Mouse (Mus musculus) yolk sac, embryonic 10.5 days (tissue): ENCODE measurements around the gene Rad54l2.

Source experiments
- DNase-seq: peaks from one replicate; pipeline ENCODE4 v3.0.0-alpha.2; 2017; ENCODE audit warnings: low spot score

The Rad54l2 gene

DNA sequence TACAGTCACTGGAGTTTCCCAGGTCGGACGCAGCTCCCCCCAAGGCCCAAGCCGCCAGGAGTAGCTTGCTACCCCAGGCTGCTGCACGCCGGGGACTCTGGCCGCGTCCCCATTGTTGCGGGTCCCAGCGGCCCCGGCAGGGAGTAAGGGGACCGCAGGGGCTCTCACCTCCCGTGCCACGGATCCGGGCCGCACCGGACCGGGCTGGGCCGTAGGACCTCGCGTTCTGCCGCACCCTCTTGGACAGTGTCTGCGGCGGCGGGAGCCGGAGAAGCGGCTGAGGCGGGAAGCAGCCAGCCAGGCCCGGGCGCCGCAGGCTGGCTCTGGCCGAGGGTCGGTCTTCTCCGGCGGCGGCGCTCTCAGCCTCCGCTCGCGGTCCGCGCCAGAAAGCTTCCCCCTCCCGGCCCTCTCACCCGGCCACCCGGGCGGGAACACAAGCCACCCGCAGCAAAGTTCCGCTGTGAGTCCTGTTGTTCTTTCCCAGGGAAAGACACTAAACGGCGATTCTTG, at the start of gene Rad54l2:
TSS of gene Rad54l2 (minus strand) at position 383 of the 510 bp plus-strand sequence.
- DNase-seq = peak; percentile 88

DNA sequence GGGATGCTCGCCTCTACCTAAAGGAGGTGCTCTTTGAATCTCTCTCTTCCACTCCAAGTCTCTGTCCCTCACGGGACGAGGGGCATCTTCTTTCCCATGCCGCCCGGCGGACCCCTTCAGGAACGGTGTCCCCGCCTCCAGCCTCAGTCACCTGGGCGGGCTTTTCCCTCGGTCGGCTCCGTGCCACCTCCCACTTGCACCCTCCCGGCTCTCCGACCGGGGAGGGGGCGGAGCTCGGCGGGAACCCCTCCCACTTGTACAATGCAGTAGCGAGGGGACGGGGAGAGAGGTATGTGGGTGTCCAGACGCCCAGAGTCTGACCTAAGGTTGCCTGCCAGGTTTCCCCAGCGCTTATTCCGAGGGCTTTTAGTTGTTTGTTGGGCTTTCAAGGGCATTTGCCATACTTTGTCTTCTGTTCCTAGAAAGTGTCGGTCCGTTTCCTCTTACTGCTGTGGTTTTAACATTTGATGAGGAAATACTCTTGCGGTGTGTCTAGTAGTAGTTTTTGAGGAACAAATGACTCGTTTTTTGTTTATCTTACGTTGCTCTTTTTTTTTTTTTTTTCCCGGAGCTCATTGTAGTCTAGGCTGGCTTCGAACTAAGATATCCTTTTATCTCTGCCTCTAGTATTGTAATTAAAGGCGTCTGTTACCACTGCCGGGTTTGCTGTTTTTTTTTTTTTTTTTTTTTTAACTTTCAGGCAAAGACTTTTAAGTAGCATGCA, 33.5 kb upstream of the Rad54l2 start:
- DNase-seq = peak; percentile 93

DNA sequence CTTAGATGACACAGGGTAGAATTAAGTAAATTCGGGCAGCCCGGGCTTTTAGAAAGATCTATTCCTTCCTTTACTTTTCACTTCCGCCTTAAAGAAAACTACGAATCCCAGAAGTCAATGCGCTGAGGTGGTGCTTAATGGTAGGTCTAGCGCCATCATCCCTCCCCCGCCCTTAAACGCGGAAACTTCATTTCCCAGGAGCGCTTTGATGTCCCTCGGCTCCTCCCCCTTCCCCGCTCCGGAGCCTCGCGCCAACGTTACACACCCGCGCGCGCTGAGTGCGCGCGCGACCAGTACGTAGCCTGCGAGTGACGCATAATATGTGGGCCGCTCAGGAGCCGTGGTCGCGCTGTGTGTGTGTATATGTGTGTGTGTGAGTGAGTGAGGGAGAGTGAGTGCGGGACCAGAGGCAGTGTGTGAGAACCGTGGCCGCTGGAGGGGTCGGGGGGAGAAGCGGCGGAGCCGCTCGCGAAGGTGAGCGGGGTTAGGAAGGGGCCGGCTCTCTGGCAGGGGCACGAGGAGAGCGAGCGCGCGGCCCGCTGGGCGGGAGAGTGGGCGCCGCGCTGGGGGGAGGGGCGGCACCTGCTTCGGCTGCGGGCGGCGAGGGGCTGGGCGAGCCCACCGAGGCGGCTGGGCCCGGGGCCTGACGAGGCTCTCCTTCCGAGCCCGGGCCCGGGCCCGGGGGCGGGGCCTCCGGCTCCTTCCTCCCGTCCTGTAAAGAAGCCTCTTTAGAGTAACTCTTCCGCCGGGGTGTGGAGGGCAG, 32.8 kb upstream of the Rad54l2 start, which contains the start of gene Dcaf1:
TSS of gene Dcaf1 (plus strand) at position 257 of the 763 bp plus-strand sequence.
- peak; percentile 96 for DNase-seq

DNA sequence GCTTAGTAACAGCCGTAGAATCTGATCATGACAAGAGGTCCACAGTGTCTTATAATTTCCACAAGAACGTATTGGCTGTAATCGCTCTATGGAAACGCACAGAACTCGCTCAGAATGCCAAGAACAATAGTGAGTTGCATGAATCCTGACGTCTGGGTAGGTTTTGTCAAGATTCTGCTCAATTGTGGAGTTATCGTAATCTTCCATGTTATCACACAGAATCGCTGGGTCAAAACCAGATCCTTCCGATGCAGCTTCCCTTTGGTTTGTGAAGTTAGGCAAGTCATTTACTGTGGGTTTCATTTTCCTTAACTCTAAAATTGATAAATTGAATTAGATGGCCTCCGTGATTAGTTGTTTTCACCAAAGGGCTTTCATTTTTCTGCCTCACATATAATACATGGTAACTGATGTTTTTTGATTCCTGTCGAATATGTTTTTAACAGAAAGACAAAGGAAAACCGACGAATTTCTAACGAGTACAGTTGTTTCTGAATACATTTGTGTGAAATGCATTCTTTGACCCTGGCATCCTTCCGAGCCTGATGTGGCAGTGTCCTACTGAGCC, 32.1 kb upstream of the Rad54l2 start:
- DNase-seq = peak; percentile 8

DNA sequence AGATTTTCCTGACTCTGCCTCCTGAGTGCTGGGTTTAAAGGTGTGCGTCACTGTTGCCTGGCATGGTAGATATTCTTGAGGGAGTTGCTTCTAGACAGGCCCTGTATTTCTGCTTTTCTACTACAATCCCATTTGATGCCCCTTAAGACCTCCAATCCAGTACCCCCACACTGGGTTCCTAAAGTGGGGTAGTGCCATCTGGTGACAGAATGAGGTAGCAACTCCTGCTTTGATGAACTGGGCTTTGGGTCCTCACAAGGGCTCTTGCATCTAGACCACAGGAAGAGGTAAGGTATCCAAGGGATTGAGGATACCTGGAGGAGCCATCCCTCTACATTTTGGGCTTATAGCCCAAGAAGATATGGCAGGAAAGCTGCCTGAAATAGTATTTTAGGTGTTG, 30.2 kb upstream of the Rad54l2 start:
- DNase-seq = no peak

DNA sequence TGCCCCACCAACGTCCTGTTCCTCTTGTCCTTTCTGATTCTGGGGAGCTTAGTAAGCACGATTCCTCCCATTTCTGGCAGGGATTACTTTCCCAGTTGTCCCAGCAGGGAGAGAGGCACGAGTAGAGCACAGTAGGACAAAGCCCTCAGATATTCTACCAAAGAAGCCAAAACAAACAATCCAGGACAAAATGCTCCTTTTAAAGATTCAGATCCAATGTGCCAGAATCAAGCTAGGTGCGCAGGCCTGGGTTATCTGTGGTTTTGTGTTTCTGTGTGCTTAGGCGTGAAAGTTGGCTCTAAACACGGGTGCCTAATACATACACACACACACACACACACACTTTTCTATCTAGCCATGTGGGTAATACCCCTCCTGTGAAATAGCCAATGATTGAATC, 29.2 kb upstream of the Rad54l2 start:
- no peak for DNase-seq

DNA sequence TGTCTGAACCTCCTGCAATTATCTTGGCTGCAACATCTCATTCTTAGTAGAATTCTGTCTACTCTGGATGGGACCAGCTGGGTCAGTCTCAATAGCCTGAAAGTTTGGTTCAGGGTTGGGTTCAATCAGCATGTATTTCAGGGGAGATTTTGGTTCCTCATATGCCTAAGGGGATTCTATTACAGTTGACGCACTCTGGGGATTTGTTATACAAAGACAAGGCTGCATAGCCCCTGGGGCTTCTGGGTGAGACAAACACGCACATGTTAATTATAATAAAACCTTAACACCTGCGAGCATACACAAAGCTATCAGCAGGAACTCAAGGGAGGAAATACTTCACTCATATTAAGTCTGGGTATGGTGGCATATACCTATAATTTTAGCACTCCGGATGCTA, 17.5 kb upstream of the Rad54l2 start:
- no peak for DNase-seq

DNA sequence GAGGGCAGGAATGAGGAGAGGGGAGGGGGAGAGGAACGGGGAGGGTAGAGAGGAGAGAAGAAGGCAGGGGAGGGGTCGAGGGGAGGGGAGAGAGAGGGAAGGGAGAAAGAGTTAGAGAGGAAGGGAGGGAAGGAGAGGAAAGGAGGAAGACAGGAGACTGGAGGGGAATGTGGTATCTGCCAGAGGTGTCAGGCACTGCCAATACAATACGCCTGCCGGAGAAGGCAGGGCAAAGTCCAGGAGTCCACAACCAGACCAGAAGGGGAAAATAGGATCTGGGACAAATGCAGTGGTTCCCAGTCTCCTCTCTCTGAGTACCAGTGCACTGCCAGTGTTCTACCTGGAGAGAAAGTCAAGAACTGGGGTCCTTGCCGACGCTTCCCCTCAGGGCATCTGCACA, 1.8 kb upstream of the Rad54l2 start:
- peak; percentile 38 for DNase-seq

DNA sequence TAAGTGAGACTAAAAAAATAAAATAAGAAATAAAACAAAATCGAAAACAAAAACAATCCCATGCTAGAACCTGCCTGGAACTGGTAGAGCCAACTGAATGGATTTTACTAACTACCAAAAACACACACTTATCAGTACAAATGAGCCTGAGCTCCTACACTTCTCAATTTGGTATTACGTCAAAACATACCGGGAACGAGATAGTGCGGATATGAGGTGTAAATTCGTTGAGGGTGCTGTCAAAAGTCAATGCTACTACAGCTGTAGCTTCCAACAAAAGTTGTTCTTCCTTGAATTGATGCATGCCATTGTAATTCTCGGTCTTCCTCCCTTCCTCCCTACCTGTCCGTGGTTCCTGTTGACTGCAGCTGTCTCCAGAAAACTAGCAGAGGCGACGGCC, 369 bp upstream of the Rad54l2 start:
- DNase-seq = no peak

DNA sequence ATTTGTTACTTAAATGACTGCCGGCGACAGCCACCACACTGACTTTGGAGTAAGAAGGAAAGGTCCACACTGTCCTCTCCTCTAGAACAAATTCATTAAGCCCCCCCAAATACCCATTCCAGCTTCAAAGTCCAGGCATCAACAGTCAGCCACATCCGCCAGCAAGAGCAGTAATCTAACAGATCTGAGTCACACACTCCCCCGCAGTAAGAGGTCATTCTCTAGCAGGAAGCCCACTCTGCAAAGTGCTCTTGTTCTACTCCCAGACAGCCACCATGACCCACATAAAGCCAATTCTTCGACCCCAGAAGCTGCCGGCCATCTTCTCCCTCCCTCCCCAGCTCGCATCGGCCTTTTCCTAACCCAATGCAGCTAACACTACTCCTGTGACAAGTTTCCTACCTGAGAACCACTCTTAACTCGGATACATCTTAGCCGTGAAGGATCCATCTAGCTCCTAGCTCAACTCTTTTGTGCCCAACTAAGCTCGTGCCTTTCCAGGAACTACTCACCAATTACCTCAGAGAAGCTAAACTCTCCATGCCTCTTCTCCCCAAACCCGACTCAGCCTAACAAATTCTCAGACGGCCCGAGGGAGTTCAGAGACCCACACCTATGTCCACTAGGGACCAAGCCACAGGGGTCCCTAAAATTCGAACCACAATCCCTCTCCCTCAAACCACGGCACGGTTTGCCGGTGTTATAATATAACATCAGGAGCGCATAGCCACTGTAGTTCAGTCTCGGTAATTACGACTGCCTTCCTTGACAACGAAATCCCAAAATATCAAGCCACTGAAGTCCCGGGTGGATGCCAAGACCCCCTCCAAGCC, 799 bp downstream of the Rad54l2 start:
- DNase-seq = peak; percentile 33

DNA sequence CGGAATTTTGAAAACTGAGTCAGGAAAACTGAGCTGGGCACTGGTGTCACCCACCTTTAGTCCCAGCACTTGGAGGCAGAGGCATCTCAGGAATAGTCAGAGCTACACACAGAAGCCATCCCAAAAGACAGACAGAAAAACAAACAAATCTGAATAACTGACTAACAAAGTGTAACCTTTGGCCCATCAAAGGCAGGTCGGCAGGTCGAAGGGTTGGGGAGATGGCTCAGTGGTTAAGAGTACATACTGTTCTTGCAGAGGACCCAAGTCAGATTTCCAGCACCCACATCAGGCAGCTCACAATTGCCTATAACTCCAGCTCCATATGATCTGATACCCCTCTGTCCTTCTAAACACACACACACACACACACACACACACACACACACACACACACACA, 3.8 kb downstream of the Rad54l2 start:
- no peak for DNase-seq

DNA sequence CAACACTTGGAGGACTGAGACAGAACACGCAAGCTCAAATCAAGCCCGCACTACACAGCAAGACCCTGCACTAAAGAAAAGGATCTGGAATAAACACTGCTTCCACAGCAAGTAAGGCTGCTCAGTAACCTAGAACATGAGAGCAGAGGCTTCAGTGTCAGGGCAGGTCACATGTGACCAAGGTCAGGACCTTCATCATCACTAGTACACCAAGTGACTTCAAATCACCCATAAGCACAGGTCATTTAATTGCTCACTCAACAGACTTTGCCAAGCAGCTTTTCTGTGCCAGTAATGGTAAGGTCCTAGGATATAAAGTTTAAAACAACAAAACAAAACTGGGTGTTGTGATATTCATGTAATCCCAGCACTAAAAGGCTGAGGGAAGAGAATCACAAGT, 5.4 kb downstream of the Rad54l2 start:
- no peak for DNase-seq

DNA sequence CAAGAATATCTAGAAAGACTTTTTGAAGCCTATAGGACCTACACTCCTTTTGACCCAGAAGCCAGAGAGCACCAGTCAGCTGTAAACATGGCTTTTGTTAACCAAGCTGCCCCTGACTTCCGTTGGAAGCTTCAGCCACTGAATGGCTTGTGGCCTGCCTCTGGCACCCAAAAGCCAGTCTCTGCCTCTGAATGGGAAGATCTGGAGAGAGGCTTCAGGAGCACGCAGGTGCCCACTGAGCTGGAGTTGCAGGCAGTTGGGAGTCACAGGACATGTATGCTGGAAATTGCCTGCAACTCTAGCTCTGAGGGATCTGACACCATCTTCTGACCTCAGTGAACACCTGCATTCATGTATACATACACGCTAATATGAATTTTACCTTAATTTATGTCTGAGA, 8.9 kb downstream of the Rad54l2 start:
- no peak for DNase-seq

DNA sequence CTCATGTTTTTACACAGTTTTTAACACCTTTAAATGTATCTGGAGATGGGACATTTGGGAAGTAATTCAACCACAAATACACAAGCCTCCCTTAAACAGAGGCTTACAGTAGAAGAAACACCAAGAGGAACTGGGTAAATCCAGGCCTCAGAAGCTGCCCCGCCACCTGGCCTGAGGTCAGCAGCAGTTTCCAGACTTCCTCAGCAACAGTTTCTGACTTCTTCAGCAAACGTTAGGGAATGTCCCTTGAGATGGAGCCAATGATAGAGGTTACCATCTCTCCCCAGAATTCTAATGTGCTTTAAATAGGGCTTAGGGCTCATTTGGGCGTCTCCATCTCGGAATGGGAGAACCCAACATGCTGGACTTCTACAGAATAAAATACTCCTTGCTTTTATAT, 10.7 kb downstream of the Rad54l2 start:
- no peak for DNase-seq

DNA sequence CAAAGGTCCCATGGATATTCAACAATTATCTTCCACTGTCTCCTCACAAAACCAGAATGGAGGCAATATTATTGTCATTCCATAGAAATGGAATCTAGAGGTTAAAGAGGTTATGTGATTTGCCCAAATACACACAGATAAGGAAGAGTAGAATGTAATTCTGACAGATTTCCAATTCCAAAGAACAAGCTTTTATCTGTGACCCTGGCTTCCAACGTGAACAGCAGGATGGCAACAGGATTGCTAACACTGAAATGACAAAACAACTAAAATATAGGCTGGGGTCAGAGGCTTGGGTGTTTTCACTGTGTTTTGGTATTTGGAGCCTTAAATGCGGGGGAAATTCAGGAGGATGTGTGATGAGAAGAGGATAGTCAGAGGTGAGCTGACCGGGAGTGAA, 11.6 kb downstream of the Rad54l2 start:
- DNase-seq = no peak

DNA sequence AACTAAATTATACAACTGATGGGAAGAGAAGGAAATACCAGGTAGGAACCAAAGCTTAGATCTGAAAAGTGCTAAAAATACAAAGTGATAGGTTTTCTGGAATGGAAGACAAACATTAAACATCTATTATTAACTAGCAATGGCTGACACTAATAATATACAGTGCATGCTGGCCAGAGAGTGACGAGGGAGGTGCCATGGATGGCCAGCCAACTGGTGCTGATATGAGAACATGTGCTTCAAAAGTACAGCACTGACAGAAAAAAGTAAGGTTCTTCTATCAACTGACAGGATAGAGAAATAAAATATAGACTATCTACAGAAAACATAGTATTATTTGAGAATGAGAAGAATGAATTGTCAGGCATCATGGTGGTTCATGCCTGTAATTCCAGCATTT, 12.9 kb downstream of the Rad54l2 start:
- DNase-seq = no peak

DNA sequence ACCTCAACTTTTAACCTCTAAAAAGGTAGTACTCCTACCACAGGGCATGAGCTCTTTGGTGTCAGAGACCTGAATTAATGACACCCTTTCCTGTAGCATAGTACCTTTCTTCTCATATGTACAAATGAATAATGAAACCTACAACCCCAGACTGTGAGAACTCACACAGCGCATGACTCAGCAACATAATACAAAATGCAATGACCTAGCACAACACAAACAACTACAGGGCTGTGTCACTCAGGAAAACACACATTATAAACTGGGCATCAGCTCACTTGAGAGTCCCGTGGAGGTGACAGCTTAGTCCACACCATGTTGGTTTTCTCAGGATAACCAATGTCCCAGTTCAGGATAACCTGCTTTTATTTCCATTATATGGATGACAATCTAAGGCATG, 17.2 kb downstream of the Rad54l2 start:
- DNase-seq = no peak

DNA sequence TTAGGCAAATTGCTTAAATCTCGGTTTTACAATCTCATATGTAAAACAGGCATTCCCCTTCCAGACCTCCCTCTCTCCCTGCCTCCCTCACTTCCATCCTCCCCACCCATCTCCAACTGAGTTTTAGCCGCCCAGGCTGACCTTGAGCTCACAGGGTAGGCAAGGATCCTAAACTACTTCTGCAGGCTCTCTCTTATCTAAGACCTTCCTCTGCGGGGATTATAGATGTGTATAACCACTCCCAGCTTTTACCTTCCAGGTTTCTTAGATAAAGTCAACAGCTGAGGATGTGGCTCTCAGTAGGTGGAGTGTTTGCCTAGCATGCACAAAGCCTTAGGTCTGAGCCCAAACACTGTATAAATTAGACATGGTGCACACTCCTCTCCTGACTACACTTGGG, 18.8 kb downstream of the Rad54l2 start:
- no peak for DNase-seq

DNA sequence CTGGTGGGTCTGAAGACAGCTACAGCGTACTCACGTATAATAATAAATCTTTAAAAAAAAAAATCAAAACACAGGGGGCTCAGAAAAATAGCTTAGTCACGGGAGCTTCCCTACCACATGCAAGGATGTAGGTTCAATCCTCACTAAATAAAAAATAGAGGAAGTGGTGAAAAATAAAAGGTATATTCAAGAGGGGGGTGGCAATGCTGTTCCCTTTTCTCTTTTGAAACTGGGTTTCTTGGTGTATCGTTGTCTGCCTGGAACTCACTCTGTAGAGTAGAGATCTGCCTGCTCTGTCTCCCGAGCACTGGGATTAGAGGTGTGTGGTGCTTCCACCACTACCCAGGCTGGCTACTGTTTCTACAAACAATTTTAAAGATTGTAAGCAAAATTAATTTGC, 19.2 kb downstream of the Rad54l2 start:
- no peak for DNase-seq

DNA sequence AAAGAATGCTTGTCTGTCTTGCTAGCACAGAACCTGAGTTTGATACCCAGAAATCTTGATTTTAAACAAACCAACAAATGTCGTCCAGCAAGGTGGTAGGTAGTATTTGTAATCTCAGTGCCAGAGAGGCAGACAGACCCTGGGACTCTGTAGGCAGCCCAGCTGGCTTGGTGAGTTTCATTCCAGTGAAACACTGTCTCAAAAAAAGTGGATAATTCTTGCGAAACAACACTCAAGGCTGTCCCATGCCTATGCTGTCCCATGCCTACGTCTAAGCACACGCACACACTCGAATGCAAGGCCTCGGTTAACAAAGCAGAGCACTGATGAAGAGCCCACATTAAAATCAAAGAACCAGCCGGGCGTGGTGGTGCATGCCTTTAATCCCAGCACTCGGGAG, 32.6 kb downstream of the Rad54l2 start:
- DNase-seq = no peak

DNA sequence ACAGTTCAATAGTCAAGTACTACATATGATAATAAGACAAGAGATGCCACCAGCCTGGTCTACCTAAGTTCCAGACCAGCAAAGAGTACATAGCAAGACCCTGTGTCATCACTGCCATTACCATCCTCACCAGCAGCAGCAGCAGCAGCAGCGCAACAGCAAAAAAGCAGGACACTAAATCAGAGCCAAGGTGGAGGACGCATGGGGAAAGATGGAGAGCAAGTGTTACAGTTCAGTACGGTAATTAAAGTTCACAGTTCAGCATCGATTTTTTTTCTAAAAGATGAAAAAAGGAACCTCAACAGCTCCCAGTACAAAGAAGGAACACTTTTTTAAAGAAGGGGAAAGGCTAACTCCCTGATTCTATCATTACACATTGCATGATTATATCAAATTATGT, 33.2 kb downstream of the Rad54l2 start:
- DNase-seq = no peak

DNA sequence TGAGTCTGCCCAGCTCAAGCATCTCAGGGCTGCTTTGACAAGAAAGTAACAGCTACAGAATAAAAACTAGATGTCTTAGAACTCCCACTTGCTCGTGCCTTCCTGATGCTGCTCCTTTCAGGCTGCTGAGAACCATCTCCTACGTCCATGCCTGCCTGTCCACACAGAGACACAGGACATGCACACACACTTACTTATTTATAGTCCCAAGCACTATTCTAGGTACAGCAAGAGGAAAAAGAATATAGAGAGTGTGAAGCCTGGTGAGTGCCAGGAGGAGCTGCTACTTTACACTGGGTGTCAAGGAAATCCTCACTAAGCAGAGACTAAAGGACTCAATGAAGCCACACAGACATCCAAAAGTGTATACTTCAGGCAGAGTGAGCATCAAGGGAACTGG, 34.7 kb downstream of the Rad54l2 start:
- DNase-seq = no peak
